Mouse (Mus musculus): ENCODE measurements around the gene Gm20696.

Gm20696 gene

GRCm38 (mm10) chr6:99241625-99242395 lies 424.8 kb downstream of the Gm20696 start:
- no peak for DNase-seq

GRCm38 (mm10) chr6:99240764-99241163 lies 425.8 kb downstream of the Gm20696 start:
- DNase-seq, result no peak

GRCm38 (mm10) chr6:99235588-99235987 lies 431.0 kb downstream of the Gm20696 start:
- DNase-seq, result no peak

GRCm38 (mm10) chr6:99233411-99233810 lies 433.2 kb downstream of the Gm20696 start:
- DNase-seq, result no peak

GRCm38 (mm10) chr6:99228336-99228870 lies 438.2 kb downstream of the Gm20696 start:
- DNase-seq, result no peak

- DNase-seq, result no peak
These were observed 445.4 kb downstream of the Gm20696 start for GRCm38 (mm10) chr6:99221147-99221546.

- no peak for DNase-seq
These were observed 446.1 kb downstream of the Gm20696 start for GRCm38 (mm10) chr6:99220472-99220871.

- no peak for DNase-seq
These were observed 448.8 kb downstream of the Gm20696 start for GRCm38 (mm10) chr6:99217846-99218245.

- DNase-seq, result no peak
These were observed 449.4 kb downstream of the Gm20696 start for GRCm38 (mm10) chr6:99217155-99217554.

GRCm38 (mm10) chr6:99212461-99212860 lies 454.1 kb downstream of the Gm20696 start:
- no peak for DNase-seq

- no peak for DNase-seq
These were observed 454.8 kb downstream of the Gm20696 start for GRCm38 (mm10) chr6:99211663-99212333.

GRCm38 (mm10) chr6:99210161-99210560 lies 456.4 kb downstream of the Gm20696 start:
- no peak for DNase-seq

Measured in liver (tissue).